Mouse (Mus musculus) adrenal gland, postnatal 25 days (tissue): ENCODE data around the gene Ppm1n. TPM values are rescaled to one million over a fixed set of nuclear protein-coding genes. Genes with fewer than 3 reads are reported as not detected.

Experiments used
- DNase-seq: peaks from one replicate; pipeline ENCODE4 v3.0.0; 2021; ENCODE audit warnings: mixed read lengths
- total RNA-seq: library from RNA; stranded (reverse); gene quantifications from 2 replicates; pipeline ENCODE4 v1.2.3, GENCODE M21; 2021

Gene Ppm1n
- total RNA-seq, 1 experiment from 2014 or later = not detected

DNA sequence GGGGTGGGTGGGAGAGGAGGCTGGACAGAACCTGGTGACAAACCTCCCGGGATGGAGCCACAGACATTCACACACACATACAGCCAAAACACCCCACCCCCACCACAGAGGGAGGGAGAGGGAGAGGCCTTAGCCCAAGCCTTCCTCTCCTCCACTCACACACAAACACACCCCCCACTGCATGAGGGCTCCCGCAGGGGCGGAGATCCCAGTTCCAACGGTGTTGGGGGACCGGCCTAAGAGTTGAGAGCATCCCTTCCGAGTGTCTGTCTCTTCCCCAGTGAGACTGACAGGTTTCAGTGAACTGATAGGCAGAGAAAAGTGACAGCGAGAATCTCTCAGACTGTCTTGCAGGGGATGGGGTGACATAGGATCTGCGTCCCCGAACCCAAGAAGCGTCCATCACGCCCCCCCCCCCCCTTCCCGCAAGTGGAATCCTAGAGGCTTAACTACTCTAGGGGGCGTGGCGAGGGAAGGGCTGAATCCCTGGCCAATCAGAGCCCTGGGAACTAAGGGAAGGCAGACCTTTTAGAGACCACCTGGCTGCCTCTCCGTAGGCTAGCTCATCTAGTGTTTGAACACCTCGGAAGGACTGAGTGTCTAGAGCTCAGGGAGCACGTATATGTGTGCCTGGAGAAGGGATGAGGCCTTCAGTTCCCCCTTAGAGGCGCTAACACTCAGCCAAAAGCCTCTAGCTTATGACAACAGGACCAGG, 28.0 kb upstream of the Ppm1n start:
- DNase-seq = peak; percentile 77

DNA sequence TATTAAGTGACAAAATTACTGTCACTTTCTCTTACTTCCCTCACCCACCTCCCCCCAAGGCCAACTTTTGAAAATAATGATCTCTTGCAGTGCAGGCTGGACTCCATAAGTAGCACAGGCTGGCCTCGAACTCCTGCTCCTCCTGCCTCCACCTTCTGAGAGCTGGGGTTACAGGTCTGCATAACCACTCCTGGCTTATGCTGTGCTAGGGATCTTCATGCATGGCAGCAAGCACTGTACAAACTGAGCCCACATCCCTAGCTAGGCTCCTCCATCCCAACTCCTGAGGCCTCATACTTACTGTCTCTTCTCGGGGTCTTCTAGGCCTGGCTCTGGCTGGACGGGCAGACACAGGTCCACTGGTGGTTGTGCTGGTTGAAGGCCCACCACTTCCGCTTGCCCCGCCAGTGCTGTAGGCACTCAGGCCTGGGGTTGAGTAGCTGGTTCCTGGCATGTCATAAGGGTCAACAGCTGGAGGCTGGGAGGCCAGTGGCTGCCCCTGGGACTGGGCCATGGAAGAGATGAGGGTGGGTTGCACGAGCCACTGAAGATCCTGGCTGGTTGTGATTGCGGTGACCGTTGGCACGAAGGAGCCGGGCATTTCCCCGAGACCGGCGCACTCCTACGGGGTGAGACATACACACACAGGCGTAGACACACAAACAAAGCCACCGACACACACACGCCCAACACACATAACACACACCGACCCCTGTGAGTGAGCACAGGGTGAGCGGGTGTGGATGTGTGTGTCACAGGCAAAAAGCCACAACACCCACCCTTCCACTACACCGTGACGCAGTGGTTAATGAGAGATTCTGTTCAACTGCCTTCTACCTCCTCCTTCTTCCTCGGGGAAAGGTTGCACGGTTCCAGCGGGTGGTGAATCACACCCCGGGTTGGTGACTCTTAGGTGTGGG, 27.2 kb upstream of the Ppm1n start:
- no peak for DNase-seq

- no peak for DNase-seq
Measured at GRCm38 (mm10) chr7:19305796-19306765, 26.2 kb upstream of the Ppm1n start.

GRCm38 (mm10) chr7:19305413-19305735, 25.5 kb upstream of the Ppm1n start:
- DNase-seq = no peak

- no peak for DNase-seq
Measured at GRCm38 (mm10) chr7:19304501-19305412, 24.9 kb upstream of the Ppm1n start.

GRCm38 (mm10) chr7:19303770-19304169, 23.9 kb upstream of the Ppm1n start:
- DNase-seq = peak; percentile 78

- no peak for DNase-seq
Measured at GRCm38 (mm10) chr7:19303046-19303305, 23.1 kb upstream of the Ppm1n start.

GRCm38 (mm10) chr7:19302264-19303045, 22.6 kb upstream of the Ppm1n start:
- no peak for DNase-seq

- no peak for DNase-seq
Measured at GRCm38 (mm10) chr7:19301461-19302263, 21.8 kb upstream of the Ppm1n start.

- peak; percentile 69 for DNase-seq
Measured at GRCm38 (mm10) chr7:19300501-19301421, 20.9 kb upstream of the Ppm1n start.

GRCm38 (mm10) chr7:19299194-19299593, 19.3 kb upstream of the Ppm1n start:
- peak; percentile 54 for DNase-seq

DNA sequence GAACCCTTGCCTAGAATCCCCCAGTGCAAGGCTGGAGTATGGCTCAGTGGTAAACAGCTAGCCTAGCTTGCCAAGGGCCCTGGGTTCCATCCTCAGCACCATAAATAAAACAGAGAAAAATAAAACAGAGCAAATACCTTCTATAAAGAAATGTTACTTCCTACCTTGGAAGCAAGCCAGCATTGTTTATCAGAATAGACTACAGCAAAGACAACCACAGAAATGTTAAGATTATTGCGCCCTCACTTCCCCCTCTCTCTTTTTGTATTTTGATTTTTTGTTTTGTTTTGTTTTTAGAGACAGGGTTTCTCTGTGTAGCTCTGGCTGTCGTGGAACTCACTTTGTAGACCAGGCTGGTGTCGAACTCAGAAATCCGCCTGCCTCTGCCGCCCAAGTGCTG, 17.9 kb upstream of the Ppm1n start:
- DNase-seq = no peak

DNA sequence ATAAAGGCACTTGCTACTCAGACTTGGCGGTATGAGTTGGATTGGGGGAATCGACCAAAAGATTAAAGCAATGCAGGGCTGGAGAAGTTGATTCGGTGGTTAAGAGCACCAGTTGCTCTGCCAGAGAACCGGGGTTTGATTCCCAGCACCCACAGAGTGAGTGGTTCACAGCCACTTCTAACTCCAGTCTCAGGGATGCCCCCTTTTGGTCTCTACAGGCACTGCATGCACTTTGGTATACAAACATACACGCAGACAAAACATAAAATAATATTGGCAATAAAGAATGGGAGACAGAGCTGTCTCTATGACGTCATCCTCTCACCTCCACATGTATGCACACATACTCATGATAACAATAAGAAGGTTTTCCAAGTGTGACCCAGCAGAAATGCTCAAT, 17.2 kb upstream of the Ppm1n start:
- no peak for DNase-seq

GRCm38 (mm10) chr7:19295503-19296185, 15.8 kb upstream of the Ppm1n start:
- DNase-seq = peak; percentile 97

DNA sequence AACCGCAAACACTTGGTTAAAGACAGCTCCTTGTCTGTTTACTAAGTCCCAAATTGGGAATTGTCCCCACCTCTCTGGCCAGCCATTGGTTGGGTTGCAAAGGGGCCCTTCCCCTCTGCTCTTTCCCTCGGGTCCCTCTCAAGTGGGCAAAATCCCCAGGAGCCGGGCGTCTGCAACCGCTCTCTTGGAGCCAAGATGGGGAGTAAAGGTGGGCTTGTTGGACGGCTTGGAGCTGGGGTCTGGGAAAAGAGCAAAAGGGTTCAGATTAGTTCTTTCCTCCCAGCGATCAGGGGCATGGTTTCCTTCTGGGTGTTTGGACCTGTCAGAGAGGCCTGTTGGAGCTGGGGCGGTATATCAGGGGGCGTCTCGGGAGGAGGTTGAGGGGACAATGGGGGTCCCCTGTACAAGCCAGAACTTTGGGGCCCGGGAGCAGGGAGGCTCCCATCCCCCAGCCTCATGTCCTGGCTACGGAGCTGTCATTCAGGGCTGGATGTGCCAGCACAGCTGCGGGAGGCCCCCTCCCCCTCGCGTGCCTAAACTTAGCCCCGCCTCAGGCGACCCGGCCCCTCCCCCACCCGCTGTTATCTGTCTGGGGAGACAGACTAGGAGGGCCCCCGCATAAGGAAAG, 11.2 kb upstream of the Ppm1n start:
- DNase-seq = no peak

DNA sequence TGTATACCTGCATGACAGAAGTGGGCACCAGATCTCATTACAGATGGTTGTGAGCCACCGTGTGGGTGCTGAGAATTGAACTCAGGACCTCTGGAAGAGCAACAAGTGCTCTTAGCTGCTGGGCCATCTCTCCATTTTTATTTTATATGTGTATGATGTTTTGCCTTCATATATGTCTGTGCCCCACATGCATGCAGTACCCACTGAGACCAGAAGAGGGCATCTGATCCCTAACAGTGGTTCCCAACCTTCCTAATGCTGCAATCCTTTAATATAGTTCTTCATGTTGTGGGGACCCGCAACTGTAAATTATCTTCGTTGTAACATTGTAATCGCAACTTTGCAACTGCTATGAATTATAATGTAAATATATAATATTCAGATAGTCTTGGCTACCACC, 4.9 kb upstream of the Ppm1n start:
- DNase-seq = peak; percentile 52

DNA sequence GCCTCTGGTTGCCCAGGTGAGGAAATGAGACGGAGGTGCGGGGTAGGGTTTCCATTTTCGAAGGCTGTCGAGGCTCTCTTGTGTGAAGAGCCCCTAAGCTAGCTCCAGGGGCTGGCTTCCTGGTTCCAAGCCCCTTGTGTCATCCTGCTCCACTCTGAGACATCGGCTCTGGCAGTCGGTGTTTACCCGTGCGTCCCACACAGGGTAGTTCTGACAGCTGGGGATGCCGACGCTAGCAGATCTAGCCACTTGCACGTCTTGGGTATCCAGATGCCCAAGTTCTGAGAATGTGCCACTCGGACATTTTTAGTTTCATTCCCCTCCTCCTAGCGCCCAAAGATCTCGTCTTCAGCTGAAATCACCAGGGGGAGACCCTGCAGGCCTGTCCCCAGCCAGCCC, 3.5 kb upstream of the Ppm1n start:
- no peak for DNase-seq
